Mouse (Mus musculus) intestine, embryonic 14.5 days (tissue): Measurements from ENCODE around the gene Rad23a. TPM values are rescaled to one million over a fixed set of nuclear protein-coding genes. Genes with fewer than 3 reads are reported as not detected.

Experiments
- ATAC-seq: fragments of 200-750 bp; cut with Nextera tagmentation; replicated peaks from 2 replicates; pipeline ENCODE4 v1.8.0; 2017; ENCODE audit warnings: low read depth, moderate number of reproducible peaks, moderate TSS enrichment, moderate library complexity; ENCODE audit not compliant: low FRiP score, low TSS enrichment
- DNase-seq: peaks from one replicate; pipeline ENCODE4 v3.0.0-alpha.2; 2018; ENCODE audit warnings: low spot score
- H3K27ac ChIP-seq: fragments of 300-500 bp; sonication (generic); 2 replicates; pipeline ENCODE4 v1.5.1; 2014; ENCODE audit warnings: low read depth, mild to moderate bottlenecking, control low read depth
- H3K27me3 ChIP-seq: fragments of 300-500 bp; sonication (generic); replicated peaks from 2 replicates; pipeline ENCODE4 v1.6.1; 2014; ENCODE audit warnings: low read length, control low read depth; ENCODE audit not compliant: control insufficient read depth, insufficient read depth
- H3K36me3 ChIP-seq: fragments of 300-500 bp; sonication (generic); 2 replicates; pipeline ENCODE4 v1.6.1; 2014; ENCODE audit warnings: low read length, control low read depth; ENCODE audit not compliant: control insufficient read depth, insufficient read depth
- H3K4me1 ChIP-seq: fragments of 300-500 bp; sonication (generic); replicated peaks from 2 replicates; pipeline ENCODE4 v1.6.1; 2014; ENCODE audit warnings: low read length, control low read depth, mixed read lengths; ENCODE audit not compliant: control insufficient read depth, insufficient read depth
- H3K4me2 ChIP-seq: fragments of 300-500 bp; sonication (generic); 2 replicates; pipeline ENCODE4 v1.6.1; 2014; ENCODE audit warnings: low read length
- H3K4me3 ChIP-seq: fragments of 300-500 bp; sonication (generic); 2 replicates; pipeline ENCODE4 v1.5.1; 2014; ENCODE audit warnings: low read depth, low read length, control low read depth, mixed read lengths
- H3K9ac ChIP-seq: fragments of 300-500 bp; sonication (generic); 2 replicates; pipeline ENCODE4 v1.6.1; 2014; ENCODE audit warnings: mild to moderate bottlenecking, low read length
- H3K9me3 ChIP-seq: fragments of 300-500 bp; sonication (generic); 2 replicates; pipeline ENCODE4 v1.6.1; 2016; ENCODE audit warnings: low read length, control low read depth; ENCODE audit not compliant: control insufficient read depth
- WGBS: fragments of 180-500 bp; shearing (Covaris S2); extraction: QIAGEN DNeasy Blood & Tissue Kit; methylation state at CpG from one replicate; pipeline ENCODE4 v1.1.7; 2014; 5-methylcytosine and 5-hydroxymethylcytosine counted together
- polyA plus RNA-seq: library from polyadenylated mRNA; unstranded; fragments of >200 nt; fragmentation: Nextera tagmentation; extraction: Ambion mirVana; gene quantifications from 2 replicates; pipeline ENCODE4 v1.2.1, GENCODE M21; 2014

Gene Rad23a
- polyA plus RNA-seq, 1 experiment from 2014 or later, result 129 TPM

- Histone ChIP-seq H3K27ac (no peak overlapping the region), H3K4me2 (peak overlapping the region; percentile 69), H3K9ac (peak overlapping the region; percentile 80), H3K36me3 (no peaks in the 10 kb centered on the region), H3K27me3 (peaks cover 87% of the 10 kb centered on the region), H3K4me3 (peak overlapping the region; percentile 63), H3K4me1 (peaks cover 10% of the 10 kb centered on the region; the same call in 1 of the 2 replicates), H3K9me3 (no peaks in the 10 kb centered on the region)
- 41% methylated on average over 10 of the region's 10 CpGs for WGBS
- ATAC-seq (no peak), DNase-seq (no peak)
Measured at GRCm38 (mm10) chr8:84798446-84799135, 41.9 kb downstream of the Rad23a start.

GRCm38 (mm10) chr8:84797971-84798370 lies 42.5 kb downstream of the Rad23a start:
- Histone ChIP-seq H3K36me3 (no peaks in the 10 kb centered on the region), H3K27me3 (peaks cover 87% of the 10 kb centered on the region), H3K4me3 (no peak overlapping the region), H3K27ac (no peak overlapping the region), H3K4me1 (peaks cover 10% of the 10 kb centered on the region; the same call in 1 of the 2 replicates), H3K9me3 (no peaks in the 10 kb centered on the region), H3K4me2 (no peak overlapping the region), H3K9ac (no peak overlapping the region)
- no peak for DNase-seq
- no peak for ATAC-seq
- WGBS, result 78% methylated on average over 6 of the region's 6 CpGs

- no peak overlapping the region for H3K9ac ChIP-seq
- no peak overlapping the region for H3K4me2 ChIP-seq
- H3K27me3 ChIP-seq, result peaks cover 82% of the 10 kb centered on the region
- H3K4me1 ChIP-seq, result peaks cover 10% of the 10 kb centered on the region; the same call in 1 of the 2 replicates
- H3K9me3 ChIP-seq, result no peaks in the 10 kb centered on the region
- H3K27ac ChIP-seq, result no peak overlapping the region
- 79% methylated on average over 15 of the region's 15 CpGs for WGBS
- DNase-seq, result no peak
- H3K4me3 ChIP-seq, result no peak overlapping the region
- no peak for ATAC-seq
- H3K36me3 ChIP-seq, result no peaks in the 10 kb centered on the region
Measured at GRCm38 (mm10) chr8:84797256-84797797, 43.1 kb downstream of the Rad23a start.

GRCm38 (mm10) chr8:84794486-84794885 lies 46.0 kb downstream of the Rad23a start:
- Histone ChIP-seq H3K9me3 (no peaks in the 10 kb centered on the region), H3K4me3 (no peak overlapping the region), H3K27me3 (peaks cover 88% of the 10 kb centered on the region), H3K9ac (no peak overlapping the region; the same call in 1 of the 2 replicates), H3K36me3 (no peaks in the 10 kb centered on the region), H3K27ac (no peak overlapping the region; the same call in 1 of the 2 replicates), H3K4me2 (no peak overlapping the region), H3K4me1 (peaks cover 5% of the 10 kb centered on the region; the same call in 1 of the 2 replicates)
- ATAC-seq (no peak), DNase-seq (no peak)
- WGBS, result 56% methylated on average over 7 of the region's 7 CpGs

- Histone ChIP-seq H3K4me2 (0 out of 2 replicates have a peak overlapping the region, but pooled peaks have one; percentile 1), H3K36me3 (no peaks in the 10 kb centered on the region), H3K9ac (no peak overlapping the region; the same call in 1 of the 2 replicates), H3K4me1 (peaks cover 3% of the 10 kb centered on the region; the same call in 1 of the 2 replicates), H3K27ac (no peak overlapping the region; the same call in 1 of the 2 replicates), H3K4me3 (no peak overlapping the region), H3K9me3 (no peaks in the 10 kb centered on the region), H3K27me3 (peaks cover 88% of the 10 kb centered on the region)
- DNase-seq (no peak), ATAC-seq (0 out of 2 replicates have a peak, but pooled peaks have one; percentile 18)
- WGBS, result 52% methylated on average over 13 of the region's 13 CpGs
Measured at GRCm38 (mm10) chr8:84793791-84794485, 46.5 kb downstream of the Rad23a start.

GRCm38 (mm10) chr8:84793134-84793533 lies 47.3 kb downstream of the Rad23a start:
- Histone ChIP-seq H3K27me3 (peaks cover 88% of the 10 kb centered on the region), H3K4me1 (no peaks in the 10 kb centered on the region; the same call in 1 of the 2 replicates), H3K36me3 (no peaks in the 10 kb centered on the region), H3K27ac (no peak overlapping the region), H3K9ac (no peak overlapping the region), H3K4me2 (no peak overlapping the region), H3K9me3 (no peaks in the 10 kb centered on the region), H3K4me3 (no peak overlapping the region)
- WGBS, result 77% methylated on average over 9 of the region's 9 CpGs
- ATAC-seq (no peak), DNase-seq (no peak)

GRCm38 (mm10) chr8:84792429-84792947 lies 48.0 kb downstream of the Rad23a start:
- Histone ChIP-seq H3K4me2 (no peak overlapping the region), H3K27me3 (peaks cover 88% of the 10 kb centered on the region), H3K36me3 (no peaks in the 10 kb centered on the region), H3K4me1 (no peaks in the 10 kb centered on the region; the same call in 1 of the 2 replicates), H3K9ac (no peak overlapping the region), H3K9me3 (no peaks in the 10 kb centered on the region), H3K27ac (no peak overlapping the region), H3K4me3 (no peak overlapping the region)
- 80% methylated on average over 12 of the region's 12 CpGs for WGBS
- no peak for DNase-seq
- no peak for ATAC-seq

- Histone ChIP-seq H3K4me3 (no peak overlapping the region), H3K9ac (no peak overlapping the region), H3K4me1 (peaks cover 9% of the 10 kb centered on the region), H3K27me3 (peaks cover 88% of the 10 kb centered on the region), H3K36me3 (no peaks in the 10 kb centered on the region), H3K27ac (no peak overlapping the region), H3K9me3 (no peaks in the 10 kb centered on the region), H3K4me2 (no peak overlapping the region)
- 56% methylated on average over 2 of the region's 2 CpGs for WGBS
- DNase-seq (no peak), ATAC-seq (no peak)
Measured at GRCm38 (mm10) chr8:84790537-84790936, 49.9 kb downstream of the Rad23a start.
